Mouse (Mus musculus) left cerebral cortex, adult 18-20 months (tissue): Measurements from ENCODE around the gene Lrba. TPM values are rescaled to one million over a fixed set of nuclear protein-coding genes. Genes with fewer than 3 reads are reported as not detected.
A peak's percentile ranks its signal among the peaks of the same experiment; 100 is the strongest.

Source experiments
- DNase-seq, 2 experiments: peaks; one replicate each; pipeline ENCODE4 v3.0.0; 2021 to 2022; ENCODE audit warnings: low spot score in 2 of 2, mixed read lengths in 1 of 2
- total RNA-seq, 2 experiments: library from RNA; stranded (reverse); gene quantifications; 2 replicates each; pipeline ENCODE4 v1.2.3; 2021

Lrba gene
- total RNA-seq, 2 experiments from 2014 or later, result 29.6 to 31.6 TPM

DNA sequence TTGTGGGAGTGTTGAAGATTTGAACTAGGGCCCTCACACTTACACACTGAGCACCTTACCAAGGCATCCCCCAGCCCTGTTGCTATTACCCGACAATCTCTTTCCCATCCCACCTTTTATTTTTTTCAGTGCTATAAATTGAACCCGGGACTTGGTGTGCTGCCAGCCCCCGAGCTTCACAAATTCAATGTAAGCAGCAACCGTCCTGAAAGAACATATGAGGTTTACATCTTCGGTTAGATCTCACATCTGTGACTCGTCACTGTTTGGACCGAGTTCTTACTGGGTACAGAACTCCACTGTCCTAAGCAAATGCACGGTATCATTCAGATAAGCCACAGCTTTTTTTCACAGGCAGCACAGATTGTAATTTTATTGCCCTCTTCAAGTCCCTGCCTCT, 607.6 kb downstream of the Lrba start:
- peak in 1 of 2 experiments; percentile 18 for DNase-seq

Other genes starting within 250 kb of the Lrba start
- not detected for gene Prss48, start 222.2 kb upstream of the Lrba start, total RNA-seq
- 100 to 1,000 TPM; 416 to 437 TPM for gene Rps3a1, start 82.0 kb upstream of the Lrba start, total RNA-seq